Mouse (Mus musculus): Measurements from ENCODE around the gene Znhit1. TPM values are rescaled to one million over a fixed set of nuclear protein-coding genes. Genes with fewer than 3 reads are reported as not detected.
A peak's percentile ranks its signal among the peaks of the same experiment; 100 is the strongest.
"Not testable (repeated sequence)": the region's sequence is repeated elsewhere in the genome, so short reads cannot be mapped to it uniquely, and the experiment has no call there.

The Znhit1 gene
- polyA plus RNA-seq, 1 experiment from 2014 or later: 114 TPM

DNA sequence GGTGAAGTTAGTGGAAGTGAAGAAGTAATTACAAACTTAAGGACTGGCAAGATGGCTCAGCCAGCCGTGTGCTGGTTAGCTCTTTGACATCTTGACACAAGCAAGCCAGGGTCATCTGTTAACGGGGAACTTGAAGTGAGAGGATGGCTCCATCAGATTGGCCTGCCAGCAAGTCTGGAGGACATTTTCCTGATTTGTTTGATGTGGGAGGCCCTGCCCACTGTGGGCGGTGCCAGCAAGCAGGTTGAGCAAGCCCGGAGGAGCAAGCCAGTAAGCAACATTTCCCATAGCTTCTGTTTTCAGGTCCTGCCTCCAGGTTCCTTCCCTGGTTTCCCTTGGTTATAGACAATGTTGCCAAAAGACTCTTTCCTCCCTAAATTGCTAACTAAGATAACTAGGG lies 32.2 kb downstream of the Znhit1 start:
- 75% methylated on average over 4 of the region's 4 CpGs for WGBS
- no peaks in the 10 kb centered on the region for H3K27me3 ChIP-seq (ENCODE audit: control insufficient read depth, insufficient read depth, low read length)
- ATAC-seq (ENCODE audit: insufficient number of reproducible peaks, low FRiP score, low TSS enrichment, low read depth) (no peak), DNase-seq (ENCODE audit: low spot score) (no peak)
- 0 out of 2 replicates have a peak, but pooled peaks cover 4% of the 10 kb centered on the region for H3K4me1 ChIP-seq (ENCODE audit: control insufficient read depth, insufficient read depth, low read length)
- H3K4me3 ChIP-seq (ENCODE audit: low read depth, low read length): no peak overlapping the region
- no peaks in the 10 kb centered on the region for H3K9me3 ChIP-seq (ENCODE audit: control insufficient read depth, low read length)
- H3K27ac ChIP-seq (replicated peaks; ENCODE audit: low read depth, low read length): no peak overlapping the region
- no peaks in the 10 kb centered on the region for H3K36me3 ChIP-seq (ENCODE audit: control insufficient read depth, insufficient read depth, low read length)
- H3K4me2 ChIP-seq (ENCODE audit: low read depth, severe bottlenecking): no peak overlapping the region
- H3K9ac ChIP-seq (ENCODE audit: low read length): no peak overlapping the region

DNA sequence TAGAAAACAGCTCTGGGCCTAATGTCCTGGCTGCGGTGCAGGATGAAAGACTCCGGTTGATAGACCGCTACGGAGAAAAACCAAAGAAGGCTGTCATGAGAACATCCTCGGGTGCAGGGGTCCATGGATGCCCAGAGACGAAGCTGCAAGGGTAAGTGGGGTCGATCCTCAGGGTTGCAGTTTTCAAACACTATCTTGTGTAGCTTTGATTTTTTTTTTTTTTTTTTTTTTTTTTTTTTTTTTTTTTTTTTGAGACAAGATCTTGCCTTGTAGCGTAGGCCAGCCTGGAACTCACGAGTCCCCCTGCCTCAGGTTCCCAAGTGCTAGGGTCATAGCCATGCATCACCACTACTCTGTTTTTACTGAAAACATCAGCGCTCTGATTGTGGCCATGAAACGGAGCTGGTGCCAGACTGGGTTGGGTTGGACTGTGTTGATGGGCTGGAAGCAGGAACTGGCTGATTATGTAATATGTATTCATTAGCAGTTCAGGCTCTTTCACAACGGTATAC lies 34.3 kb downstream of the Znhit1 start:
- peak overlapping the region; percentile 67 for H3K4me2 ChIP-seq (ENCODE audit: low read depth, severe bottlenecking)
- 4% methylated on average over 12 of the region's 12 CpGs for WGBS
- peak overlapping the region; percentile 73 for H3K4me3 ChIP-seq (ENCODE audit: low read depth, low read length)
- no peak for ATAC-seq (ENCODE audit: insufficient number of reproducible peaks, low FRiP score, low TSS enrichment, low read depth)
- no peak overlapping the region for H3K27ac ChIP-seq (replicated peaks; ENCODE audit: low read depth, low read length)
- peak overlapping the region; percentile 72 for H3K9ac ChIP-seq (ENCODE audit: low read length)
- DNase-seq (ENCODE audit: low spot score): peak; percentile 28
- H3K27me3 ChIP-seq (ENCODE audit: control insufficient read depth, insufficient read depth, low read length): no peaks in the 10 kb centered on the region
- no peaks in the 10 kb centered on the region for H3K9me3 ChIP-seq (ENCODE audit: control insufficient read depth, low read length)
- H3K36me3 ChIP-seq (ENCODE audit: control insufficient read depth, insufficient read depth, low read length): no peaks in the 10 kb centered on the region
- H3K4me1 ChIP-seq (ENCODE audit: control insufficient read depth, insufficient read depth, low read length): 0 out of 2 replicates have a peak, but pooled peaks cover 4% of the 10 kb centered on the region

- no peaks in the 10 kb centered on the region for H3K9me3 ChIP-seq (ENCODE audit: control insufficient read depth, low read length)
- WGBS: 1% methylated on average over 23 of the region's 23 CpGs
- ATAC-seq (ENCODE audit: insufficient number of reproducible peaks, low FRiP score, low TSS enrichment, low read depth) (peak; percentile 96), DNase-seq (ENCODE audit: low spot score) (peak; percentile 99)
- 0 out of 2 replicates have a peak, but pooled peaks cover 4% of the 10 kb centered on the region for H3K4me1 ChIP-seq (ENCODE audit: control insufficient read depth, insufficient read depth, low read length)
- no peak within 1 kb of the TSS for H3K27ac ChIP-seq (replicated peaks; ENCODE audit: low read depth, low read length)
- H3K4me2 ChIP-seq (ENCODE audit: low read depth, severe bottlenecking): peak within 1 kb of the TSS; percentile 67
- no peaks in the 10 kb centered on the region for H3K27me3 ChIP-seq (ENCODE audit: control insufficient read depth, insufficient read depth, low read length)
- peak within 1 kb of the TSS; percentile 73 for H3K4me3 ChIP-seq (ENCODE audit: low read depth, low read length)
- H3K36me3 ChIP-seq (ENCODE audit: control insufficient read depth, insufficient read depth, low read length): no peaks in the 10 kb centered on the region
- peak within 1 kb of the TSS; percentile 72 for H3K9ac ChIP-seq (ENCODE audit: low read length)
Measured at GRCm38 (mm10) chr5:136953015-136953414, 34.8 kb downstream of the Znhit1 start, which contains the start of gene Fis1. Fis1 (plus strand) TSS chr5:136953275.

GRCm38 (mm10) chr5:136952153-136952552 lies 35.7 kb downstream of the Znhit1 start:
- Histone ChIP-seq H3K27me3 (ENCODE audit: control insufficient read depth, insufficient read depth, low read length) (no peaks in the 10 kb centered on the region), H3K27ac (replicated peaks; ENCODE audit: low read depth, low read length) (no peak overlapping the region), H3K9ac (ENCODE audit: low read length) (no peak overlapping the region), H3K4me2 (ENCODE audit: low read depth, severe bottlenecking) (no peak overlapping the region), H3K36me3 (ENCODE audit: control insufficient read depth, insufficient read depth, low read length) (no peaks in the 10 kb centered on the region), H3K4me1 (ENCODE audit: control insufficient read depth, insufficient read depth, low read length) (0 out of 2 replicates have a peak, but pooled peaks cover 4% of the 10 kb centered on the region), H3K4me3 (ENCODE audit: low read depth, low read length) (no peak overlapping the region), H3K9me3 (ENCODE audit: control insufficient read depth, low read length) (no peaks in the 10 kb centered on the region)
- 78% methylated on average over 4 of the region's 4 CpGs for WGBS
- ATAC-seq (ENCODE audit: insufficient number of reproducible peaks, low FRiP score, low TSS enrichment, low read depth) (no peak), DNase-seq (ENCODE audit: low spot score) (no peak)

DNA sequence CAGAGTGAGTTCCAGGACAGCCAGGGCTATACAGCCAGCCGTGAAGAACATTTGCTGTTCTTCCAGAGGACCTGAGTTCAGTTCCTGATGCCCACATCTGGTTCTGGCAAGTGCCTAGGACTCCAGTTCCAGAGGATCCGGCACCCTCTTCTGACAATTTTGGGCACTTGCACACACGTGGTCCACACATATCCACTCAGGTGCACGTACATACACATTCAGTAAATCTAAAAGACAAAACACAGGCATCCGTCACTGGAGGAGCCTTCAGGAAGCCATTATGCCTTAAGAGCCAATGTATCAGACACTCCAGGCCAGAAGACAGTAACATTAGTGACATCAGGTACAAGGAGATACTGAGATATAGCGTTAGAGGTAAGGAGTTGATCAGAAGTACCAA lies 37.3 kb downstream of the Znhit1 start:
- 0 out of 2 replicates have a peak, but pooled peaks cover 4% of the 10 kb centered on the region for H3K4me1 ChIP-seq (ENCODE audit: control insufficient read depth, insufficient read depth, low read length)
- H3K9ac ChIP-seq (ENCODE audit: low read length): no peak overlapping the region
- ATAC-seq (ENCODE audit: insufficient number of reproducible peaks, low FRiP score, low TSS enrichment, low read depth) (no peak), DNase-seq (ENCODE audit: low spot score) (no peak)
- H3K27ac ChIP-seq (replicated peaks; ENCODE audit: low read depth, low read length): no peak overlapping the region
- H3K36me3 ChIP-seq (ENCODE audit: control insufficient read depth, insufficient read depth, low read length): no peaks in the 10 kb centered on the region
- WGBS: 91% methylated on average over 6 of the region's 6 CpGs
- H3K4me2 ChIP-seq (ENCODE audit: low read depth, severe bottlenecking): no peak overlapping the region
- H3K9me3 ChIP-seq (ENCODE audit: control insufficient read depth, low read length): no peaks in the 10 kb centered on the region
- no peaks in the 10 kb centered on the region for H3K27me3 ChIP-seq (ENCODE audit: control insufficient read depth, insufficient read depth, low read length)
- no peak overlapping the region for H3K4me3 ChIP-seq (ENCODE audit: low read depth, low read length)

- H3K9me3 ChIP-seq (ENCODE audit: control insufficient read depth, low read length); H3K4me3 ChIP-seq (ENCODE audit: low read depth, low read length); H3K4me2 ChIP-seq (ENCODE audit: low read depth, severe bottlenecking); H3K27ac ChIP-seq (replicated peaks; ENCODE audit: low read depth, low read length); ATAC-seq (ENCODE audit: insufficient number of reproducible peaks, low FRiP score, low TSS enrichment, low read depth); H3K4me1 ChIP-seq (ENCODE audit: control insufficient read depth, insufficient read depth, low read length); H3K27me3 ChIP-seq (ENCODE audit: control insufficient read depth, insufficient read depth, low read length); DNase-seq (ENCODE audit: low spot score); H3K36me3 ChIP-seq (ENCODE audit: control insufficient read depth, insufficient read depth, low read length); H3K9ac ChIP-seq (ENCODE audit: low read length): not testable (repeated sequence)
- WGBS: 90% methylated on average over 14 of the region's 14 CpGs
Measured at GRCm38 (mm10) chr5:136949551-136950336, 38.1 kb downstream of the Znhit1 start.

- H3K4me3 ChIP-seq (ENCODE audit: low read depth, low read length): no peak overlapping the region
- ATAC-seq (ENCODE audit: insufficient number of reproducible peaks, low FRiP score, low TSS enrichment, low read depth) (no peak), DNase-seq (ENCODE audit: low spot score) (no peak)
- H3K36me3 ChIP-seq (ENCODE audit: control insufficient read depth, insufficient read depth, low read length): no peaks in the 10 kb centered on the region
- H3K4me1 ChIP-seq (ENCODE audit: control insufficient read depth, insufficient read depth, low read length): no peaks in the 10 kb centered on the region
- no peaks in the 10 kb centered on the region for H3K27me3 ChIP-seq (ENCODE audit: control insufficient read depth, insufficient read depth, low read length)
- H3K27ac ChIP-seq (replicated peaks; ENCODE audit: low read depth, low read length): no peak overlapping the region
- no peak overlapping the region for H3K4me2 ChIP-seq (ENCODE audit: low read depth, severe bottlenecking)
- no peaks in the 10 kb centered on the region for H3K9me3 ChIP-seq (ENCODE audit: control insufficient read depth, low read length)
- no peak overlapping the region for H3K9ac ChIP-seq (ENCODE audit: low read length)
Measured at GRCm38 (mm10) chr5:136947874-136948273, 39.9 kb downstream of the Znhit1 start.

GRCm38 (mm10) chr5:136945084-136945483 lies 42.7 kb downstream of the Znhit1 start:
- Histone ChIP-seq H3K4me1 (ENCODE audit: control insufficient read depth, insufficient read depth, low read length) (no peaks in the 10 kb centered on the region), H3K36me3 (ENCODE audit: control insufficient read depth, insufficient read depth, low read length) (no peaks in the 10 kb centered on the region), H3K27ac (replicated peaks; ENCODE audit: low read depth, low read length) (no peak overlapping the region), H3K9ac (ENCODE audit: low read length) (no peak overlapping the region), H3K4me3 (ENCODE audit: low read depth, low read length) (no peak overlapping the region), H3K4me2 (ENCODE audit: low read depth, severe bottlenecking) (no peak overlapping the region), H3K27me3 (ENCODE audit: control insufficient read depth, insufficient read depth, low read length) (no peaks in the 10 kb centered on the region), H3K9me3 (ENCODE audit: control insufficient read depth, low read length) (no peaks in the 10 kb centered on the region)
- DNase-seq (ENCODE audit: low spot score): no peak
- WGBS: 82% methylated on average over 12 of the region's 12 CpGs
- ATAC-seq (ENCODE audit: insufficient number of reproducible peaks, low FRiP score, low TSS enrichment, low read depth): no peak
